Mouse (Mus musculus): ENCODE data around the gene Odc1. TPM values are rescaled to one million over a fixed set of nuclear protein-coding genes. Genes with fewer than 3 reads are reported as not detected.

Odc1 gene
- polyA plus RNA-seq, 1 experiment from 2014 or later: 189 TPM

GRCm38 (mm10) chr12:17574591-17574990, 30.0 kb downstream of the Odc1 start:
- Histone ChIP-seq H3K4me3 (replicated peaks) (no peak overlapping the region), H3K9ac (replicated peaks) (no peak overlapping the region), H3K9me3 (no peaks in the 10 kb centered on the region), H3K4me2 (replicated peaks) (no peak overlapping the region), H3K4me1 (replicated peaks) (peaks cover 8% of the 10 kb centered on the region), H3K27ac (no peak overlapping the region), H3K36me3 (no peaks in the 10 kb centered on the region), H3K27me3 (no peaks in the 10 kb centered on the region)
- 80% methylated on average over 4 of the region's 4 CpGs for WGBS
- no peak for ATAC-seq

- Histone ChIP-seq H3K4me2 (replicated peaks) (no peak overlapping the region), H3K27ac (no peak overlapping the region), H3K36me3 (no peaks in the 10 kb centered on the region), H3K27me3 (no peaks in the 10 kb centered on the region), H3K4me3 (replicated peaks) (no peak overlapping the region), H3K9me3 (no peaks in the 10 kb centered on the region), H3K4me1 (replicated peaks) (peaks cover 8% of the 10 kb centered on the region), H3K9ac (replicated peaks) (no peak overlapping the region)
- no peak for ATAC-seq
- 65% methylated on average over 5 of the region's 5 CpGs for WGBS
Observed at GRCm38 (mm10) chr12:17575156-17575910, 30.7 kb downstream of the Odc1 start.

GRCm38 (mm10) chr12:17576041-17576440, 31.4 kb downstream of the Odc1 start:
- Histone ChIP-seq H3K9me3 (no peaks in the 10 kb centered on the region), H3K27me3 (no peaks in the 10 kb centered on the region), H3K9ac (replicated peaks) (no peak overlapping the region), H3K4me1 (replicated peaks) (peaks cover 8% of the 10 kb centered on the region), H3K4me3 (replicated peaks) (no peak overlapping the region), H3K4me2 (replicated peaks) (no peak overlapping the region), H3K36me3 (no peaks in the 10 kb centered on the region), H3K27ac (no peak overlapping the region)
- 5% methylated on average over 6 of the region's 6 CpGs for WGBS
- peak; percentile 71; the same call in 1 of the 2 replicates for ATAC-seq

GRCm38 (mm10) chr12:17578601-17579000, 34.0 kb downstream of the Odc1 start:
- Histone ChIP-seq H3K9ac (replicated peaks) (no peak overlapping the region), H3K9me3 (no peaks in the 10 kb centered on the region), H3K36me3 (no peaks in the 10 kb centered on the region), H3K4me3 (replicated peaks) (no peak overlapping the region), H3K27ac (no peak overlapping the region), H3K4me2 (replicated peaks) (no peak overlapping the region), H3K27me3 (no peaks in the 10 kb centered on the region), H3K4me1 (replicated peaks) (peaks cover 8% of the 10 kb centered on the region)
- no peak for ATAC-seq
- WGBS: 66% methylated on average over 4 of the region's 4 CpGs

GRCm38 (mm10) chr12:17581001-17581400, 36.4 kb downstream of the Odc1 start:
- no peak overlapping the region for H3K4me2 ChIP-seq (replicated peaks)
- H3K9me3 ChIP-seq: no peaks in the 10 kb centered on the region
- H3K4me1 ChIP-seq (replicated peaks): peaks cover 5% of the 10 kb centered on the region
- H3K9ac ChIP-seq (replicated peaks): no peak overlapping the region
- no peaks in the 10 kb centered on the region for H3K36me3 ChIP-seq
- WGBS: 65% methylated on average over 6 of the region's 6 CpGs
- no peak for ATAC-seq
- H3K27ac ChIP-seq: no peak overlapping the region
- H3K4me3 ChIP-seq (replicated peaks): no peak overlapping the region
- no peaks in the 10 kb centered on the region for H3K27me3 ChIP-seq

- Histone ChIP-seq H3K27ac (no peak overlapping the region), H3K4me1 (replicated peaks) (0 out of 2 replicates have a peak, but pooled peaks cover 3% of the 10 kb centered on the region), H3K4me2 (replicated peaks) (no peak overlapping the region), H3K36me3 (no peaks in the 10 kb centered on the region), H3K27me3 (no peaks in the 10 kb centered on the region), H3K9ac (replicated peaks) (no peak overlapping the region), H3K4me3 (replicated peaks) (no peak overlapping the region), H3K9me3 (no peaks in the 10 kb centered on the region)
- 97% methylated on average over 4 of the region's 4 CpGs for WGBS
- ATAC-seq: no peak
Observed at GRCm38 (mm10) chr12:17582406-17582805, 37.8 kb downstream of the Odc1 start.

GRCm38 (mm10) chr12:17583860-17584259, 39.3 kb downstream of the Odc1 start:
- Histone ChIP-seq H3K27me3 (no peaks in the 10 kb centered on the region), H3K36me3 (no peaks in the 10 kb centered on the region), H3K4me2 (replicated peaks) (no peak overlapping the region), H3K4me3 (replicated peaks) (no peak overlapping the region), H3K9ac (replicated peaks) (no peak overlapping the region), H3K4me1 (replicated peaks) (0 out of 2 replicates have a peak, but pooled peaks cover 3% of the 10 kb centered on the region), H3K9me3 (no peaks in the 10 kb centered on the region), H3K27ac (no peak overlapping the region)
- ATAC-seq: peak; percentile 67
- WGBS: 28% methylated on average over 3 of the region's 3 CpGs

- no peak overlapping the region for H3K4me3 ChIP-seq (replicated peaks)
- no peak overlapping the region for H3K4me2 ChIP-seq (replicated peaks)
- no peak overlapping the region for H3K9ac ChIP-seq (replicated peaks)
- H3K27ac ChIP-seq: no peak overlapping the region
- H3K27me3 ChIP-seq: no peaks in the 10 kb centered on the region
- no peaks in the 10 kb centered on the region for H3K9me3 ChIP-seq
- H3K36me3 ChIP-seq: no peaks in the 10 kb centered on the region
- 86% methylated on average over 3 of the region's 3 CpGs for WGBS
- 0 out of 2 replicates have a peak, but pooled peaks cover 3% of the 10 kb centered on the region for H3K4me1 ChIP-seq (replicated peaks)
- ATAC-seq: no peak
Observed at GRCm38 (mm10) chr12:17586011-17586410, 41.4 kb downstream of the Odc1 start.

GRCm38 (mm10) chr12:17588436-17588835, 43.8 kb downstream of the Odc1 start:
- 0 out of 2 replicates have a peak, but pooled peaks cover 3% of the 10 kb centered on the region for H3K4me1 ChIP-seq (replicated peaks)

GRCm38 (mm10) chr12:17588906-17589612, 44.5 kb downstream of the Odc1 start:
- 91% methylated on average over 7 of the region's 7 CpGs for WGBS
- H3K9me3 ChIP-seq: no peaks in the 10 kb centered on the region
- H3K9ac ChIP-seq (replicated peaks): no peak overlapping the region
- no peak for ATAC-seq
- no peak overlapping the region for H3K4me2 ChIP-seq (replicated peaks)
- no peak overlapping the region for H3K27ac ChIP-seq
- 0 out of 2 replicates have a peak, but pooled peaks cover 3% of the 10 kb centered on the region for H3K4me1 ChIP-seq (replicated peaks)
- no peaks in the 10 kb centered on the region for H3K36me3 ChIP-seq
- H3K27me3 ChIP-seq: no peaks in the 10 kb centered on the region
- no peak overlapping the region for H3K4me3 ChIP-seq (replicated peaks)

More at GRCm38 (mm10) chr12:17588436-17588835, 43.8 kb downstream of the Odc1 start:
- 86% methylated on average over 3 of the region's 3 CpGs for WGBS
- Histone ChIP-seq H3K9ac (replicated peaks) (no peak overlapping the region), H3K4me2 (replicated peaks) (no peak overlapping the region), H3K27me3 (no peaks in the 10 kb centered on the region), H3K4me3 (replicated peaks) (no peak overlapping the region), H3K9me3 (no peaks in the 10 kb centered on the region), H3K36me3 (no peaks in the 10 kb centered on the region), H3K27ac (no peak overlapping the region)
- no peak for ATAC-seq

GRCm38 (mm10) chr12:17591249-17591648, 46.7 kb downstream of the Odc1 start:
- H3K27ac ChIP-seq: no peak overlapping the region
- H3K9ac ChIP-seq (replicated peaks): no peak overlapping the region
- no peaks in the 10 kb centered on the region for H3K27me3 ChIP-seq
- no peak overlapping the region for H3K4me2 ChIP-seq (replicated peaks)
- H3K9me3 ChIP-seq: no peaks in the 10 kb centered on the region
- H3K36me3 ChIP-seq: no peaks in the 10 kb centered on the region
- ATAC-seq: no peak
- H3K4me3 ChIP-seq (replicated peaks): no peak overlapping the region
- WGBS: 90% methylated on average over 4 of the region's 4 CpGs
- no peaks in the 10 kb centered on the region for H3K4me1 ChIP-seq (replicated peaks)

GRCm38 (mm10) chr12:17593956-17594355, 49.4 kb downstream of the Odc1 start:
- no peak overlapping the region for H3K4me2 ChIP-seq (replicated peaks)
- no peaks in the 10 kb centered on the region for H3K4me1 ChIP-seq (replicated peaks)
- ATAC-seq: no peak
- 90% methylated on average over 2 of the region's 2 CpGs for WGBS
- no peak overlapping the region for H3K27ac ChIP-seq
- no peak overlapping the region for H3K9ac ChIP-seq (replicated peaks)
- H3K9me3 ChIP-seq: no peaks in the 10 kb centered on the region
- no peaks in the 10 kb centered on the region for H3K36me3 ChIP-seq
- H3K4me3 ChIP-seq (replicated peaks): no peak overlapping the region
- H3K27me3 ChIP-seq: no peaks in the 10 kb centered on the region
